Mouse (Mus musculus) ES-Bruce4 (cell line): ENCODE data around the gene Ubr3.

Experiments used
- EP300 ChIP-seq: IDR thresholded peaks from 2 replicates; pipeline ENCODE4 v1.6.1; 2011; ENCODE audit warnings: low read depth, low read length; ENCODE audit not compliant: insufficient read depth
- POLR2A ChIP-seq: IDR thresholded peaks from one replicate; pipeline ENCODE4 v1.8.1; 2011; ENCODE audit warnings: low read length; ENCODE audit not compliant: insufficient read depth

GRCm38 (mm10) chr2:69941391-69942030 is 44.5 kb downstream of the Ubr3 start:
- TF ChIP-seq POLR2A (no peak), EP300 (no peak)
